Mouse (Mus musculus) liver, postnatal 0 days (tissue): ENCODE results near the gene Nat8f1. TPM values are rescaled to one million over a fixed set of nuclear protein-coding genes. Genes with fewer than 3 reads are reported as not detected.
"Not testable (repeated sequence)": the region's sequence is repeated elsewhere in the genome, so short reads cannot be mapped to it uniquely, and the experiment has no call there.

Experiments
- ATAC-seq: fragments of 200-750 bp; cut with Nextera tagmentation; 2 replicates; pipeline ENCODE4 v1.8.0; 2017; ENCODE audit warnings: mild to moderate bottlenecking, moderate library complexity
- DNase-seq: peaks from one replicate; pipeline ENCODE4 v3.0.0-alpha.2; 2016
- H3K27ac ChIP-seq: fragments of 300-500 bp; sonication (generic); 2 replicates; pipeline ENCODE4 v1.5.1; 2014; ENCODE audit warnings: antibody characterized with exemption, moderate library complexity, mild to moderate bottlenecking, low read depth
- H3K27me3 ChIP-seq: fragments of 300-500 bp; sonication (generic); 2 replicates; pipeline ENCODE4 v1.6.1; 2014; ENCODE audit warnings: low read length, control low read depth, mixed read lengths; ENCODE audit not compliant: insufficient read depth
- H3K36me3 ChIP-seq: fragments of 300-500 bp; sonication (generic); replicated peaks from 2 replicates; pipeline ENCODE4 v1.6.1; 2014; ENCODE audit warnings: mild to moderate bottlenecking, control low read depth, low read length, moderate library complexity, mixed read lengths; ENCODE audit not compliant: insufficient read depth
- H3K4me1 ChIP-seq: fragments of 300-500 bp; sonication (generic); 2 replicates; pipeline ENCODE4 v1.6.1; 2014; ENCODE audit warnings: antibody characterized with exemption, mild to moderate bottlenecking, control low read depth; ENCODE audit not compliant: insufficient read depth
- H3K4me2 ChIP-seq: fragments of 300-500 bp; sonication (generic); 2 replicates; pipeline ENCODE4 v1.6.1; 2014; ENCODE audit warnings: low read depth, mild to moderate bottlenecking, low read length, moderate library complexity, mixed read lengths
- H3K4me3 ChIP-seq: fragments of 300-500 bp; sonication (generic); 2 replicates; pipeline ENCODE4 v1.5.1; 2014; ENCODE audit warnings: low read depth, low read length
- H3K9ac ChIP-seq: fragments of 300-500 bp; sonication (generic); replicated peaks from 2 replicates; pipeline ENCODE4 v1.6.1; 2014; ENCODE audit warnings: mild to moderate bottlenecking, moderate library complexity
- H3K9me3 ChIP-seq: fragments of 300-500 bp; sonication (generic); 2 replicates; pipeline ENCODE4 v1.6.1; 2016; ENCODE audit warnings: mild to moderate bottlenecking, control low read depth, low read length, mixed read lengths
- CTCF ChIP-seq: sonication (generic); IDR thresholded peaks from 2 replicates; pipeline ENCODE4 v1.5.1; 2016; ENCODE audit warnings: antibody characterized with exemption, low read depth
- EP300 ChIP-seq: IDR thresholded peaks from 2 replicates; pipeline ENCODE4 v1.6.1; 2016; ENCODE audit warnings: antibody characterized with exemption, low read depth, mild to moderate bottlenecking
- WGBS: fragments of 180-500 bp; shearing (Covaris S2); extraction: QIAGEN DNeasy Blood & Tissue Kit; methylation state at CpG from one replicate; pipeline ENCODE4 v1.1.7; 2014; ENCODE audit not compliant: insufficient replicate concordance; 5-methylcytosine and 5-hydroxymethylcytosine counted together
- polyA plus RNA-seq: library from polyadenylated mRNA; unstranded; fragments of >200 nt; fragmentation: Nextera tagmentation; extraction: Ambion mirVana; gene quantifications from 2 replicates; pipeline ENCODE4 v1.2.1, GENCODE M21; 2015

Gene Nat8f1
- polyA plus RNA-seq, 1 experiment from 2014 or later = 37.4 TPM

GRCm38 (mm10) chr6:85895061-85895648 is 20.3 kb downstream of the Nat8f1 start:
- peak; percentile 23 for DNase-seq
- not testable (repeated sequence) for H3K9ac ChIP-seq, H3K36me3 ChIP-seq, H3K9me3 ChIP-seq, H3K4me2 ChIP-seq, H3K4me1 ChIP-seq, H3K27ac ChIP-seq, H3K4me3 ChIP-seq, H3K27me3 ChIP-seq
- WGBS = 75% methylated on average over 25 of the region's 25 CpGs
- ATAC-seq = 0 out of 2 replicates have a peak, but pooled peaks have one; percentile 25
- TF ChIP-seq CTCF = peak; percentile 73

GRCm38 (mm10) chr6:85888961-85889360 is 26.5 kb downstream of the Nat8f1 start:
- no peak overlapping the region for H3K27ac ChIP-seq
- H3K36me3 ChIP-seq = no peaks in the 10 kb centered on the region
- H3K4me2 ChIP-seq = no peak overlapping the region
- no peak overlapping the region for H3K4me3 ChIP-seq
- H3K4me1 ChIP-seq = no peaks in the 10 kb centered on the region
- no peak overlapping the region for H3K9ac ChIP-seq
- ATAC-seq (no peak), DNase-seq (no peak)
- 84% methylated on average over 2 of the region's 2 CpGs for WGBS
- no peaks in the 10 kb centered on the region for H3K27me3 ChIP-seq
- H3K9me3 ChIP-seq = 0 out of 2 replicates have a peak, but pooled peaks cover 4% of the 10 kb centered on the region
- TF ChIP-seq EP300 (no peak), CTCF (no peak)

GRCm38 (mm10) chr6:85884311-85884710 is 31.2 kb downstream of the Nat8f1 start:
- TF ChIP-seq EP300 = no peak
- TF ChIP-seq CTCF = no peak
- Histone ChIP-seq H3K4me3 (no peak overlapping the region), H3K4me1 (no peaks in the 10 kb centered on the region), H3K27ac (no peak overlapping the region), H3K27me3 (no peaks in the 10 kb centered on the region), H3K36me3 (no peaks in the 10 kb centered on the region), H3K9me3 (peaks cover 3% of the 10 kb centered on the region; the same call in 1 of the 2 replicates), H3K4me2 (no peak overlapping the region), H3K9ac (no peak overlapping the region)
- DNase-seq (no peak), ATAC-seq (no peak)
- WGBS = 56% methylated on average over 1 of the region's 1 CpGs

- H3K27ac ChIP-seq, ATAC-seq, H3K4me3 ChIP-seq, H3K36me3 ChIP-seq, H3K4me2 ChIP-seq, H3K9ac ChIP-seq, H3K27me3 ChIP-seq, H3K9me3 ChIP-seq, DNase-seq, H3K4me1 ChIP-seq: not testable (repeated sequence)
- 85% methylated on average over 9 of the region's 9 CpGs for WGBS
These were observed 32.2 kb downstream of the Nat8f1 start for GRCm38 (mm10) chr6:85883246-85883645.

GRCm38 (mm10) chr6:85869006-85869405 is 46.5 kb downstream of the Nat8f1 start, which contains the start of gene Nat8f2:
Gene Nat8f2 (minus strand): TSS chr6:85869158.
- DNase-seq, H3K27ac ChIP-seq, H3K4me2 ChIP-seq, H3K4me1 ChIP-seq, H3K4me3 ChIP-seq, H3K9ac ChIP-seq, H3K9me3 ChIP-seq, H3K27me3 ChIP-seq, H3K36me3 ChIP-seq: not testable (repeated sequence)
- WGBS = 60% methylated on average over 5 of the region's 5 CpGs
- 0 out of 2 replicates have a peak, but pooled peaks have one; percentile 44 for ATAC-seq

- H3K4me3 ChIP-seq = no peak overlapping the region
- H3K4me1 ChIP-seq = no peaks in the 10 kb centered on the region
- H3K27ac ChIP-seq = no peak overlapping the region
- H3K9me3 ChIP-seq = no peaks in the 10 kb centered on the region
- no peaks in the 10 kb centered on the region for H3K36me3 ChIP-seq
- WGBS = 60% methylated on average over 8 of the region's 8 CpGs
- no peak overlapping the region for H3K9ac ChIP-seq
- TF ChIP-seq EP300 (no peak), CTCF (no peak)
- no peak for DNase-seq
- no peaks in the 10 kb centered on the region for H3K27me3 ChIP-seq
- no peak overlapping the region for H3K4me2 ChIP-seq
- ATAC-seq = no peak
These were observed 47.5 kb downstream of the Nat8f1 start for GRCm38 (mm10) chr6:85867726-85868690.

- not testable (repeated sequence) for H3K9ac ChIP-seq, H3K36me3 ChIP-seq, DNase-seq, H3K27me3 ChIP-seq, H3K4me1 ChIP-seq, H3K4me2 ChIP-seq, ATAC-seq, H3K27ac ChIP-seq, H3K4me3 ChIP-seq, H3K9me3 ChIP-seq
- WGBS = 42% methylated on average over 1 of the region's 1 CpGs
These were observed 48.5 kb downstream of the Nat8f1 start for GRCm38 (mm10) chr6:85866995-85867394.

- ATAC-seq, DNase-seq, H3K4me3 ChIP-seq, H3K9ac ChIP-seq, H3K4me2 ChIP-seq, H3K4me1 ChIP-seq, H3K27ac ChIP-seq, H3K27me3 ChIP-seq, H3K36me3 ChIP-seq, H3K9me3 ChIP-seq: not testable (repeated sequence)
- WGBS = 79% methylated on average over 3 of the region's 3 CpGs
These were observed 49.3 kb downstream of the Nat8f1 start for GRCm38 (mm10) chr6:85866166-85866565.
